Mouse (Mus musculus): ENCODE measurements at regions not wholly inside any gene's neighbourhood (a gene's known extent, or its start where the extent isn't known, plus 50 kb on each side); places are given as distances from the start of the nearest gene placed in this dataset.

DNA sequence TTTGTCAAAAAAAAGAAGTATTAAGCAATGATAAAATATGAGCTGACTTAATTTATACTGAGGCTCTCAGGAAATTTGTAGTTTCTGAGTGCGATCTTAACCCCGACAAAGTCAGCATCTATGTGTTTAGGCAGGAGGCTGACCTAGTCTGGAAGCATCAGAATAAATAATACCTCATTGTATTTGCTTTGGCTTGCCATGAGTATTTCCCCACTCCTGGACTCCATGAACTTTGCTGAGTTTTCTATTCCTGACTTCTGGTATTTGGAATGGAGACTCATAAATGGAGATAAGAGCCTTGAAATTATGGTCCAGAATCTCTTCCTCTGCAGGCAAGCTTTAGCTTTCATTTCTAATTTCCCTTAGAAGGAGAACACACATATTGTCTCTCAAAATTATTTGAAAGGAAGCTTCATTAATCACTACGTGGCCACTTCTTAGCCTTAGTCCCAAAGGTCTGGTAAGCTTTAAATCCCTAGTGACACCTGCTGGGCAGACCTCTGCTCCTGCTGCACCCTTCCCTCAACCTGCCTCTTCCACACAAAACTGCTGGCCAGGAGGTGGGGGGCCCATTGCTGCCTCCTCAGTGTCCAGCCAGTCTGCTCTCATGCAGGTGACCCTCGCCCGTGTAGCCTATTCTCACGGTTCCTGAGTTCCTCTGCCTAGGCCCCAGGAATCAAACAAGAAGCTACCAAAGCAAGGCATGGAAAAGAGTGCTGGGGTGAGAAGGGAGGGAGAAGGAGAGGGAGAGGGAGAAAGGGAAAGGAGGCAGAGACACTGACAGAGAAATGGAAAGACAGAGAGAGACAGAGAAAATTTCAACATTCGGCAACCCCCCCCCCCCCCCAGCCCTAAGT lies 173.6 kb upstream of the Klf12 start:
- no peak for DNase-seq

DNA sequence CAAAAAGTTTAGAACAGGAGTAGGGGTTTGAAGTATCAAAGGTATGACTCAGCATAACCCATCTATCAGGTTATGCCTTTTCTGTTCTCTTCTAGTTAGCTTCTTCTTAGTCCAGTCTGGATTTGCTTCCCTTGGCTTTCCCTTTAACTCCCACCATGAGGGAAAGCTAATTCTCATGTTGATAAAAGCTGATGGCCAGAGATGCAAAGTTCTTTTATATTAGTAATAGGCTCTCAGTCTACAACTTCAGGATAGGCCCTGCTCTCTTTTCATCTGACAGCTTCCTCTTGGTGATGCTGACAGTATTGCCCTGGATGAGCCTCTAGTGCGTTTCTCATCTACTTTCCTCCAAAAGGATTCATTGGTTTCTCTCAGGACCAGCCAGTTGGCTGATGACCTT lies 161.7 kb upstream of the Klf12 start:
- DNase-seq: no peak

DNA sequence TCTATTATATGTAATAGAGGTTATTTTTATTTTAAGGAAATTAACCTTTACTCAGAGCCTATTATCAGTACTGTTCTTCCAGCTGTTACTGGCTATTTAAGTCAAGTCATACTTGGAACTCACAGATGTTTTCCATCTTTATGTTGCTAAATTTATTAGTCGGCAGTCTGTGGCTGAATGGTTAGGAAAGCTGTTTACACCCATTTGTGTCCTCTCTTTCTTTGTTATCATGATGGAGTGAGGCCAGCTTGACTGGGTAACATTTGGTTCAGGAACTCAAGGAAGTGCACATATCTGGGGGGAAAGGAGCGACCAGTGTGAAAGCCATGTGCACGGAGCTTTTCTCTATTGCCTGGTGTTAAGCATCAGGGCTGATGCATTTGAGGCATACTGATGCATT lies 160.4 kb upstream of the Klf12 start:
- no peak for DNase-seq

- DNase-seq: no peak
These were observed 159.6 kb upstream of the Klf12 start for GRCm38 (mm10) chr14:100444099-100444498.

- DNase-seq: no peak
These were observed 153.1 kb upstream of the Klf12 start for GRCm38 (mm10) chr14:100437552-100437951.

DNA sequence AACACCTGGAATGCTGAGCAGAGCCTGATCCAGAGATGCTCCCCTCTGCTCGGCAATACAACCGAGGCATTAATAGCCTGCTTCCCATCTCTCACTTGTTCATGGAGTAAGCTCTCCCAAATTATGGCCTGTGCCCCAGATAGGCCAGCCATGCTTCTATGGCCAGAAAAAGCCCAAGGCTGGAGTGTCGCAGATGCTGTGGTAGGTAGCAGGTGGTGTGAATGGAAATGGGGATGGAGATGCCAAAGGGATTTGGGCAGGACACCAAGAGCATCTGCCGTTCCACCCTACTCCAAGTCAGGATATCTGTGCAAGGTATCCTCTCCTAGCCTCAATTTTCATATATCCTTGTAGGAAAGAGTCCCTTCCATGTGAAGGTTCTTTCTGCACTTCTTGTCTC lies 145.2 kb upstream of the Klf12 start:
- no peak for DNase-seq

DNA sequence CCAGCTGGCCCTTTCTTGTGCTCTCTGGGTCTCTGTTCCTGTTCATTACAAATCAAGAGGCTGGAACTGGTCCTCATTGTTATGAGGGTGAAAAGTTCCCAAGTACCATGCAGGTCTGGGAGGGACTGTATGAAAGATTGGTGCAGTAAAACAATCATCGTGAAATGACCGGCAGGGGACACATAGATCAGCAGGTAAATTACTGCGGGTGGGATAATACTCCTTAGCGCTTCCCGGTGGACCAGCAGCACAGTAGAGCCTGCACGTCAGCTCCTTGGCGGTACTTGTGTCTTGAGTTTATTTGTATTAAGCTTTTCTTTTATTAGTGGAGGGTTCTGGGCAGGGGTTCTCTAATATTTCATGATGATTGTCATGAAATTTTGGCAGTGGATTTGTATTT lies 141.9 kb upstream of the Klf12 start:
- no peak for DNase-seq

GRCm38 (mm10) chr14:100423790-100424189 lies 139.3 kb upstream of the Klf12 start:
- DNase-seq: no peak

GRCm38 (mm10) chr14:100421666-100422065 lies 137.2 kb upstream of the Klf12 start:
- DNase-seq: no peak

DNA sequence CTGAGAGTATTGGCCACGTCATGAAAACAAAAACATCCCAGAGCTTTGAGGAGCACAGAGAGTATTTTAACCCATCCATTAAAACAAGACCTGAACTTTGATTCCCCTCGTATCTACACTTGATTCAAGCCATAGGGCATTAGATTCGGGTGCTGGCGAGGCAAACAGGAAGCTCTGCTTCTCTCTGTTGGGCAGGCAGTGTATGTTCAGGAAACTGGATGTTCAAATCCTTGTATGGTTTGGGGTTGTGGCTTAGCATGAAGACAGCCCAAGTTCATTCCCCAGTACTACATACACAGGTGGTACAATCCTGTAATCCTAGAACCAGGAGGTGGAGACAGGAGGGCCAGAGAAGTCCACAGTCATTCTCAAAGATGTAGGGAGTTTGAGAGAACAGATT lies 130.6 kb upstream of the Klf12 start:
- no peak for DNase-seq

GRCm38 (mm10) chr14:100412211-100412610 lies 127.7 kb upstream of the Klf12 start:
- DNase-seq: no peak

GRCm38 (mm10) chr14:100397191-100397590 lies 112.7 kb upstream of the Klf12 start:
- DNase-seq: no peak

DNA sequence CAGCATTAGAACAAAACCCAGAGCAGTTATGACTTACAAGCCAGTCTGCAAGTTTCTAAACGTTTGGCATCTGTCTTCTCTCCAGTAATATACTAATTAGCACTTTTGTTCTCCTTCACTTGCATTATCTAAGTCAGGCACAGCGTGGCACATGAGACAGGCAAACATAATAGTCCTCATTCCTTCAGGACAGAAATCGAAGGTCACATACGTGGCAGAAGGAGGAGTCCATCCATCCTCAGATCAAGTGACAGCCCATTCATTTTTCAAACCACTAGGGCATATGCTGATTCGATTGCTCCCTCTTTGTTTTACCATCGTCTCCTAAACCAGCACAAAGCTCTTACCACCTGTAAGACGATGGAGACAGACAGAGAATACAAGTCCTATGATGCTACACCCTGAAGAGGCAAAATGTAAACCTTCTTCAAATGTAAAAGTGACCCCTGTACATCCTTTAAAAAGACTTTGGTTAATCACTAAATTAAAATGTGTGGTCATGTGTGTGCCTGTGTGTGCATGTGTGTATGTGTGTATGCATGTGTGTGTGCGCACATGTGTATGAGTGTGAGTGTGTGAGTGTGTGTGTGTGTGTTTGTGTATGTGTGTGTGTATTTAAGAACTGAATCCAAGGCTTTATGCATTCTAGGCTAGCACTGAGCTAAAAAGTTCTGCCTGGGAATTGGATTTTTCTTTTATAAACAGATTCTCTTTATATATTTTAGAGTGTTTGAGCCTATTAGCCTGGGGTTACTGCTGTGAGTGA lies 90.9 kb upstream of the Klf12 start:
- no peak for DNase-seq

- DNase-seq: no peak
These were observed 90.2 kb upstream of the Klf12 start for GRCm38 (mm10) chr14:100374494-100375217.

- no peak for DNase-seq
These were observed 81.9 kb upstream of the Klf12 start for GRCm38 (mm10) chr14:100366234-100366864.

DNA sequence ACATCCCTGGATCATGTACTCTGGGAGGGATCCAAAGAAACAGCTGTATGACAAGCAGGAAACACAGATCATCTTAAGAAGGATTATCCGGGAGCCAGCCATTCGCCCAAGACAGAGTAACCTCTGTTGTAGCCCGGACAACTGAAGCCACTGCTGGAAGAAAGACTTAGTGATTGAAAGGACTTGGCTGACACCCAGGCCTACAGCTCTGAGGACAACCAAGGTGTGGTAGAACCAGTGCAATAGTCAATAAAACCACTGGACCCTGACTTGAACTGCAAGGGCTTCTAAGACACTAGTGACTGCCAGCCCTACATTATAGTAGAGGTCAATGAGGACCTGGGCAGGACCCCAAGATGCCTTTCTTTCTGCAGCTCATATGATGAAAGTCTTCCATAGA lies 78.3 kb upstream of the Klf12 start:
- no peak for DNase-seq

DNA sequence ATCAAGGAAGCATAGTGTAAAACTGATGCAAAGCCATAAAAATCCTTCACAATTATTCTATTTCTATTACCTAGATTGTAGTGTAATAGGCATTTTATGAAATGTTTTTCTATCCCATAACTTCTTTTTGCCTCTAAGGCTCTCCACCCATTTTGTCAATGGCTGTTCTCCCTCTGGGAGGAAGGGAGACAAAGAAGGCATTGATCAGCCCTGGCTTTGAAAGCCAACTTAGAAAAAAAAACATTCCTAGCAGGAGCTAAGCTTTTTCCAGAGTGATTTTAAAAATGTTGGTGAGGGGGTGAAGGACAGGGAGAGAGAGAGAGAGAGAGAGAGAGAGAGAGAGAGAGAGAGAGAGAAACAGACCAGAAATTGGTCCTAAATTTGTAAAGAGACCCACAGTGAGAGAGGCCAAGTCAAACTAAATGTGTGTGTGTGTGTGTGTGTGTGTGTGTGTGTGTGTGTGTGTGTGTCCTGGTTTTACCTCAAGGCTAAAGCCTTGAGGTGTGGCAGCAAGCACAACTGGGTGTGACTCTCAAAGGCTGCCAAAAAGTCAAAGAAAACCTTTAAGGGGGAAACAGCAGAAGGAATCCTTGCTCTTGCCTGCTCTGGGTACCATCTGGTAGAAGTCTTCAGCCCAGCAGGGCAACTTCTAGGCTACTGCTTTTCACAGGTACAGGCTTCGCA lies 77.0 kb upstream of the Klf12 start:
- no peak for DNase-seq

DNA sequence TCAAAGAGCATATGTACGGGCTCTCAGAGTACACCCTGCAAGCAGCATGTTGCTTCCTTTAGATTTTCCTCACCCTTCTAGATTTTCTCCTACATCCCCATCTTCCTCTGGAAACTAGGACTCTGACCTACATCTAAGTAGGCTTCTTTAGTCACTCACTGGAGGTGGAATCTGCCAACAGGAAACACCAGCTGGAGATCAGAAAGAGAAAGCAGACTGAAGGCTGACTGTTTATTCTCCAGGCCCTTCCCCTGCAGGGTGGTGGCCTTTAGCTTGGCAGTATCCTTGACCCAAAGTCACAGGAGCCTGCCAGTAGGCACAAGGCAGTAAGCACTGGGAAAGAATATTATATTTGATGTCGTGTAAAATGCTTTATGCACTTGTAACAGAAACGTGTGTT lies 75.4 kb upstream of the Klf12 start:
- peak; percentile 6 for DNase-seq

DNA sequence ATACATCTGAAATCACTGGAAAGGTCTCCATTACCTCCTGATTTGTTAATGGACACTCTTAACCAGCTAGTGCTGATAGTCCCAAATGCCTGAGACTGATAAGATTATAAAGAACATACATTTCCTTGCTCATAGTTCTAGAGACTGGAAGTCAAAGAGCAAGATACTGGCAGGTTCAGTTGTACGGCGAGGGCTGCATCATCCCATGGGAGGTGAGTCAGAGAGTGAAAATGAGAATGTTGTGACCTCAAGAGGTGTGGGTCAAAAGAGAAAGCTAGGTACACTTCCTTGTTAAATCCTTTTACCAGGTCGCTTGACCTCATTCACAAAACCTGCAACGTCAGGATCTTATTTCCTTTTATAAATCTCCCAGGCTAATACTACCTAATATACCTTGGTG lies 72.7 kb upstream of the Klf12 start:
- no peak for DNase-seq

DNA sequence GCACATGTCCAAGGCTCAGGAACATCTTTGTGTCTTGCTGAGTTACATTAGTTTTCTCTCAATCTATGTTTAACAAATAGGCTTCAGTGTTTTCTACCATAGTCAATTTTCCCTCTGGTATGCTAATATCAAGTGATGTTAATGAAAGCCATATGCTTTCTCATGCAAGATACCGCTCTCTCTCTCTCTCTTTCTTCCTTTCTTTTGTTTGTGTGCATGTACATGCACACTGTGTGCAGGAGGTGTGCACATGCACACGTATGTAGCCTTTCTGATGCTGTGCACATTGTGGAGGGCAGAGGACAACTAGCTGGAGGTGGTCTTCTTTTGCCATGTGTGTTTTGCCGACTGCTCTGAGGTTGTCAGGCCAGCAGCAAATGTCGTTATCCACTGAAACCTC lies 69.0 kb upstream of the Klf12 start:
- no peak for DNase-seq

GRCm38 (mm10) chr14:100352961-100353452 lies 68.5 kb upstream of the Klf12 start:
- DNase-seq: no peak

DNA sequence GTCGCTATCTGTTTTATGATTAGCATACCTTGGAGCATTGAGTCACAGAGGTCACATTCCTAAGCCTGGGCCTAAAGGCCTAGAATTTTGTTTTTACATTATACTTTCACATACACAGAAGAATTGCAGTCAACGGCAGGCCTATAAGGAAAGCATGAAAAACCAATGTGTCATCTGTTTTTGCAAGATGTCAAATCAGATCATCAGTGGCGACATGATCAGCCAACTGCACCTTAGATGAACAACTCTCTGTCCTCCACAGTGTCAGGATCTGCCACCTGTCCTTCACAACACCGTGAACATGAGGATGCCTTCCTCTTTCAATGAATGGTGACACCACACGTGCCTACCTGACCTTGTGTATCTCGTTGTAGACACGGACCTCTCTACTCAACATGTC lies 66.5 kb upstream of the Klf12 start:
- no peak for DNase-seq
